22 mouse cellular contexts compared by ENCODE assay signal in the genomic region with DNA sequence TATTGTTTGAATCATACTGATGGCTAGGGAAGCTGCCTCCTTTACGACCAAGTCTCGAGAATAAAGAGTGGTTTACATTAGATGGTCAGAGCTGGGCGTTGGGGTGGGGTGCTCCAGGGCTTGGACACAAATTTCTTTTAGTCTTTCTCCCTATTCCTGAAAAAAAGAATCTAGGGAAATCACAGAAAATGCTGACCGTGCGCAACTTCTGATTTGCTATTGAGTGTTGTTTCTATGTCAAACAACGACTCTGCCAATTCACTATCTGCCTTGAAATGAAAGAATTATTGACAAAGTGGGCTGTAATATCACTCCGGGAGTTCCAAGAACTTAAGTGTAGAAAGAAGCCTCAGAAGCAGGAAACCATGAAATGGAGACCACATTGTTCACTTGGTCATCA. TPM values are rescaled to one million over a fixed set of nuclear protein-coding genes. Genes with fewer than 3 reads are reported as not detected.
"Had no signal": no experiment of that assay in that cellular context is flagged by ENCODE, and none has a peak within 500 bp of the region (broad histone marks: within the 10 kb centered on the region; RNA-seq: fewer than 3 reads in every experiment).

No protein-coding gene starts in this region.

- H3K36me3 ChIP-seq: kidney, embryonic 15.5 days; limb, embryonic 12.5 days; limb, embryonic 15.5 days; neural tube, embryonic 12.5 days; neural tube, embryonic 15.5 days; stomach, embryonic 15.5 days had no signal

- H3K27me3 ChIP-seq: kidney, embryonic 15.5 days; limb, embryonic 12.5 days; limb, embryonic 15.5 days; neural tube, embryonic 12.5 days; neural tube, embryonic 15.5 days; stomach, embryonic 15.5 days had no signal

- H3K9ac ChIP-seq: kidney, embryonic 15.5 days; limb, embryonic 12.5 days; limb, embryonic 15.5 days; liver, embryonic 14.5 days; liver, postnatal 0 days; lung, embryonic 14.5 days; neural tube, embryonic 12.5 days; neural tube, embryonic 15.5 days; stomach, embryonic 15.5 days had no signal

- DNase-seq: kidney, postnatal 10 days; kidney, postnatal 36 days; left cerebral cortex, postnatal 4 days; liver, postnatal 0 days; midbrain, embryonic 14.5 days; right cerebral cortex, adult 18-20 months; right cerebral cortex, postnatal 14 days; right cerebral cortex, postnatal 4 days; spleen, adult 18-20 months; thymus, postnatal 25 days had no signal

- H3K27ac ChIP-seq: limb, embryonic 15.5 days; liver, embryonic 14.5 days; neural tube, embryonic 12.5 days; neural tube, embryonic 15.5 days; stomach, embryonic 15.5 days had no signal

- H3K9me3 ChIP-seq: kidney, embryonic 15.5 days; limb, embryonic 12.5 days; limb, embryonic 15.5 days; neural tube, embryonic 12.5 days; neural tube, embryonic 15.5 days; stomach, embryonic 15.5 days had no signal

- H3K4me1 ChIP-seq: neural tube, embryonic 12.5 days; neural tube, embryonic 15.5 days; stomach, embryonic 15.5 days had no signal

- H3K4me2 ChIP-seq: kidney, embryonic 15.5 days; limb, embryonic 12.5 days; limb, embryonic 15.5 days; liver, embryonic 11.5 days; midbrain, embryonic 11.5 days; neural tube, embryonic 12.5 days; neural tube, embryonic 15.5 days; stomach, embryonic 15.5 days had no signal

- ATAC-seq: liver, postnatal 0 days had no signal

- H3K4me3 ChIP-seq: kidney, embryonic 15.5 days; limb, embryonic 12.5 days; limb, embryonic 15.5 days; neural tube, embryonic 12.5 days; neural tube, embryonic 15.5 days; stomach, embryonic 15.5 days had no signal

RNA-seq across cellular contexts. Expression of gene Tnfsf11, which starts 23.5 kb away (rescaled TPM):
- total RNA-seq: left cerebral cortex, postnatal 4 days; megakaryocyte progenitor cell, adult 5-6 weeks; megakaryocyte-erythroid progenitor cell, adult 5-6 weeks had no signal
- polyA plus RNA-seq: limb, embryonic 12.5 days; liver, postnatal 0 days; midbrain, embryonic 14.5 days; neural tube, embryonic 12.5 days had no signal
